Mouse (Mus musculus): ENCODE measurements around the gene Naa16.

Naa16 gene

DNA sequence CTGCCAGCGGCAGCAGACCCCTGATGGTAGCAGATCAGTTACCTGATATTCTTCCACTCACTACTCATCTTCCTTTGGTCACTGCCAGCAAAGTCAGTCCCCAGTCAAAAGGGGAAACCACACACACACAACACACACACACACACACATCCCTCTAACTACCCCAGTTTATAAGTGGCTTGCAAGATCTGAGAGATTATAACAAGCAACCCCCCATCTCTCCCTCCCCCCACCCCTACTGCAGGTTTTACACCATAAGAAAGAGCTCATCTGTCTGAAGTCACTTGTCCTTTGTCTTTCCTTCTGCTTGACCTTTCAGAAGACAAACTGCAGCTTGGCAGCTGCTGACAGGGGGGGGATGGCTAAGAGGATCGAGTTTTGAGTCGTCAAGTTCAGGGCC is 115.1 kb downstream of the Naa16 start:
- no peak for DNase-seq (ENCODE audit: low spot score in 2 of 2)
